Mouse (Mus musculus) stomach, postnatal 0 days (tissue): ENCODE measurements around the gene Erv3. TPM values are rescaled to one million over a fixed set of nuclear protein-coding genes. Genes with fewer than 3 reads are reported as not detected.
A peak's percentile ranks its signal among the peaks of the same experiment; 100 is the strongest.

Source experiments
- ATAC-seq: fragments of 200-750 bp; cut with Nextera tagmentation; 2 replicates; pipeline ENCODE4 v1.8.0; 2017; ENCODE audit not compliant: low FRiP score, low TSS enrichment
- DNase-seq: peaks from one replicate; pipeline ENCODE4 v3.0.0-alpha.2; 2016; ENCODE audit warnings: low spot score
- H3K27ac ChIP-seq: fragments of 300-500 bp; sonication (generic); replicated peaks from 2 replicates; pipeline ENCODE4 v1.5.1; 2014; ENCODE audit warnings: mild to moderate bottlenecking, control low read depth
- H3K27me3 ChIP-seq: fragments of 300-500 bp; sonication (generic); 2 replicates; pipeline ENCODE4 v1.6.1; 2014; ENCODE audit warnings: low read length; ENCODE audit not compliant: control insufficient read depth, insufficient read depth
- H3K36me3 ChIP-seq: fragments of 300-500 bp; sonication (generic); 2 replicates; pipeline ENCODE4 v1.6.1; 2014; ENCODE audit warnings: low read length, mixed read lengths; ENCODE audit not compliant: control insufficient read depth, insufficient read depth
- H3K4me1 ChIP-seq: fragments of 300-500 bp; sonication (generic); replicated peaks from 2 replicates; pipeline ENCODE4 v1.6.1; 2014; ENCODE audit warnings: antibody characterized with exemption; ENCODE audit not compliant: control insufficient read depth, insufficient read depth
- H3K4me2 ChIP-seq: fragments of 300-500 bp; sonication (generic); replicated peaks from 2 replicates; pipeline ENCODE4 v1.6.1; 2014; ENCODE audit warnings: low read depth, mild to moderate bottlenecking, control low read depth, moderate library complexity
- H3K4me3 ChIP-seq: fragments of 300-500 bp; sonication (generic); 2 replicates; pipeline ENCODE4 v1.5.1; 2014; ENCODE audit warnings: low read depth, low read length, control low read depth
- H3K9ac ChIP-seq: fragments of 300-500 bp; sonication (generic); 2 replicates; pipeline ENCODE4 v1.6.1; 2014; ENCODE audit warnings: mild to moderate bottlenecking, low read length, control low read depth, mixed read lengths
- H3K9me3 ChIP-seq: fragments of 300-500 bp; sonication (generic); 2 replicates; pipeline ENCODE4 v1.6.1; 2016; ENCODE audit warnings: low read length; ENCODE audit not compliant: control insufficient read depth
- CTCF ChIP-seq: IDR thresholded peaks from 2 replicates; pipeline ENCODE4 v1.5.1; 2016; ENCODE audit warnings: antibody characterized with exemption, low read depth, mild to moderate bottlenecking, moderate library complexity
- EP300 ChIP-seq: optimal IDR thresholded peaks from 2 replicates; pipeline ENCODE3; 2016; ENCODE audit warnings: antibody characterized with exemption
- WGBS: fragments of 180-500 bp; shearing (Covaris S2); extraction: QIAGEN DNeasy Blood & Tissue Kit; methylation state at CpG from one replicate; pipeline ENCODE4 v1.1.7; 2014; 5-methylcytosine and 5-hydroxymethylcytosine counted together
- polyA plus RNA-seq: library from polyadenylated mRNA; unstranded; fragments of >200 nt; fragmentation: Nextera tagmentation; extraction: Ambion mirVana; gene quantifications from 2 replicates; pipeline ENCODE4 v1.2.1, GENCODE M21; 2015

Gene Erv3
- polyA plus RNA-seq, 1 experiment from 2014 or later: not detected

- Histone ChIP-seq H3K27me3 (no peaks in the 10 kb centered on the region), H3K27ac (no peak overlapping the region), H3K4me3 (no peak overlapping the region), H3K4me1 (no peaks in the 10 kb centered on the region), H3K9ac (no peak overlapping the region), H3K4me2 (no peak overlapping the region), H3K36me3 (no peaks in the 10 kb centered on the region), H3K9me3 (no peaks in the 10 kb centered on the region)
- DNase-seq: no peak
- no peak for TF ChIP-seq CTCF
- no peak for TF ChIP-seq EP300
- 75% methylated on average over 7 of the region's 7 CpGs for WGBS
- ATAC-seq: no peak
These were observed 17.2 kb upstream of the Erv3 start for GRCm38 (mm10) chr2:131876551-131877265.

DNA sequence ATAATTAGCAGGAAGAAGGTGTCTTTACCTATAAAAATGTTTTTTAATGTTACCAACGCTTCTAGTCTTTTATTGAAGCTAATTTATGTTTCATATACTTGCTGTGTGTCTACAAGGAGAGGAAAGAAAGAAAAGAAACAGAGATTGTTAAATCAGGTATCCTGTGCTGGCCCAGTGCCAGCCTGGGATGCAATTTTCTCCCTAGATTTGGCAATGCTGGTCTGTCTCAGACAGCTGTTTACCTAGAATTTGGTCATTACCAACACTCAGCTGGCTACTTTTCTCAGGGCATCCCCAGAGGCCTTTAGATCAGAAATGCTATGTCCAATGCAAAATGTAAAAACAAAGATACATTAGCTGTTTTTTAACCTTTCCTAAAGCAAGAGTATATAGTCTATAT lies 13.8 kb upstream of the Erv3 start:
- Histone ChIP-seq H3K27ac (no peak overlapping the region), H3K4me2 (no peak overlapping the region), H3K4me1 (no peaks in the 10 kb centered on the region), H3K4me3 (no peak overlapping the region), H3K9me3 (no peaks in the 10 kb centered on the region), H3K36me3 (no peaks in the 10 kb centered on the region), H3K27me3 (no peaks in the 10 kb centered on the region), H3K9ac (no peak overlapping the region)
- no peak for TF ChIP-seq CTCF
- no peak for DNase-seq
- ATAC-seq: no peak
- WGBS: 67% methylated on average over 1 of the region's 1 CpGs

DNA sequence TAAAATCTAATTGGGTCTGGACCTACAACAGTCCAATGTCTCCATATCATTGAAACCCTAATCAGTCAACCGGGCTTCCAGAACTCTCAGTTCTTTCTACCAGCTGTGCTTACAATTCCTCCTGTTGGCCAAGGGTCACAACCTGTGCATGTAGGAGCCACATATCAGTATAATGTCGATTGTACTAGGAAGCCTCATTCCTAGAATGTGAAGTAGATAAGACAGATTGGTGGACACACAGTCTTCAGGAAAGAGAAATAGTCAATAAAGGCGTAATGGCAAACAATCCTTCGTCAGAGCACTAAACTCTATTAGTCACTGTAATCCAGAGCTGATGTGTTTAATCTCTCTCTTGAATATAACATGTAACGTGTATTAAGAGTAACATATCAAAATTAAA lies 9.4 kb upstream of the Erv3 start:
- 56% methylated on average over 5 of the region's 5 CpGs for WGBS
- no peak overlapping the region for H3K27ac ChIP-seq
- H3K36me3 ChIP-seq: no peaks in the 10 kb centered on the region
- H3K4me2 ChIP-seq: no peak overlapping the region
- H3K9ac ChIP-seq: no peak overlapping the region
- no peak overlapping the region for H3K4me3 ChIP-seq
- no peak for TF ChIP-seq CTCF
- no peak for TF ChIP-seq EP300
- peak; percentile 86 for ATAC-seq
- H3K9me3 ChIP-seq: no peaks in the 10 kb centered on the region
- DNase-seq: no peak
- no peaks in the 10 kb centered on the region for H3K4me1 ChIP-seq
- no peaks in the 10 kb centered on the region for H3K27me3 ChIP-seq

DNA sequence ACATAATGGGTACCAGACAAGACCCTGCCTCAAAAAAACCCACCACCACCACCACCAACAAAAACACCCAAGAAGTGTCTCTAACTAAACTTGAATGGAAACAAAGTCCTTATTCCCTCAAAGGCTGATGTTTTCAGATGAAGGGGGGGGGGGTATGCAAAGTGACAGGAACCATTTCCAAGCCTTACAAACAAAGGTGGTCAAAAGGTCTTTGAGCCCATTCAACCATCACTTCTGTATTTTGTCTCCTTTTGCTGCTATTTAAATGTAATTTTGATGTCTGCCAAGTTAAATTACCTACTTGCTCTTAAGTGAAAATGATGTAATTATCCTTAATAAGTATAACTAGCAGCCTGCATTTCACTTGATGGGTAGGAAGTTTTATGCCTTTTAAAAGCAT lies 7.1 kb upstream of the Erv3 start:
- Histone ChIP-seq H3K4me2 (no peak overlapping the region), H3K4me1 (no peaks in the 10 kb centered on the region), H3K4me3 (no peak overlapping the region), H3K36me3 (no peaks in the 10 kb centered on the region), H3K9me3 (no peaks in the 10 kb centered on the region), H3K9ac (no peak overlapping the region), H3K27me3 (no peaks in the 10 kb centered on the region), H3K27ac (no peak overlapping the region)
- ATAC-seq: no peak
- TF ChIP-seq CTCF: no peak
- no peak for TF ChIP-seq EP300
- no peak for DNase-seq

GRCm38 (mm10) chr2:131864262-131864796 lies 4.8 kb upstream of the Erv3 start:
- 81% methylated on average over 2 of the region's 2 CpGs for WGBS

DNA sequence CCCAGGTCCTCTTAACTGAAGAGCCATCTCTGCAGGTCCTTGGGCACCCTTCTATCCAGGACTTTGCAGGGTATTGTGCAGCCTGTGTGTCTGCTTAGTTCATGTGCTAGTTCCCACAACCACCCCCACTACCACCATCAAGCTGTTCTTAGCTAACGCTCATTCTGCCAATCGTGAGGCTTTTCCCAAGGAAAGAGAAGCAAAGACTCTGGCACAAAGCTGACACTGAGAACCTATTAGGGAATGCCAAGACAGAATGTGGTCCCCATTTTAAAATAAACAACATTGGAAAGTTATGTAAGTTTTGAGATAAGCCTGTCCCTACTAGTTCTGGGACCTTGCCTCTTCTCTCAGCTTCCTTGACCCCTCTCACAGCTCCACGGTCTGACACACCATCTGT lies 3.9 kb upstream of the Erv3 start:
- WGBS: 57% methylated on average over 3 of the region's 3 CpGs
- no peaks in the 10 kb centered on the region for H3K27me3 ChIP-seq
- no peak overlapping the region for H3K4me3 ChIP-seq
- H3K4me2 ChIP-seq: no peak overlapping the region
- H3K27ac ChIP-seq: no peak overlapping the region
- H3K36me3 ChIP-seq: no peaks in the 10 kb centered on the region
- H3K9ac ChIP-seq: no peak overlapping the region
- DNase-seq (no peak), ATAC-seq (no peak)
- H3K9me3 ChIP-seq: no peaks in the 10 kb centered on the region
- no peak for TF ChIP-seq CTCF
- TF ChIP-seq EP300: no peak
- no peaks in the 10 kb centered on the region for H3K4me1 ChIP-seq

More at GRCm38 (mm10) chr2:131864262-131864796, 4.8 kb upstream of the Erv3 start:
- Histone ChIP-seq H3K4me3 (no peak overlapping the region), H3K9me3 (no peaks in the 10 kb centered on the region), H3K4me1 (no peaks in the 10 kb centered on the region), H3K27ac (no peak overlapping the region), H3K27me3 (no peaks in the 10 kb centered on the region), H3K36me3 (no peaks in the 10 kb centered on the region), H3K4me2 (no peak overlapping the region), H3K9ac (no peak overlapping the region)
- TF ChIP-seq EP300: no peak
- no peak for TF ChIP-seq CTCF
- no peak for DNase-seq
- no peak for ATAC-seq
